Mouse (Mus musculus) embryonic fibroblast, embryonic 13.5 days (primary cell): ENCODE measurements at regions not wholly inside any gene's neighbourhood (a gene's known extent, or its start where the extent isn't known, plus 50 kb on each side); places are given as distances from the start of the nearest gene placed in this dataset.

Experiments
- CTCF ChIP-seq: IDR thresholded peaks from 2 replicates; pipeline ENCODE4 v1.5.1; 2011; ENCODE audit warnings: mild to moderate bottlenecking, control low read depth, low read length, moderate library complexity, borderline replicate concordance; ENCODE audit not compliant: insufficient read depth
- POLR2A ChIP-seq: IDR thresholded peaks from 2 replicates; pipeline ENCODE4 v1.6.1; 2011; ENCODE audit warnings: low read depth, mild to moderate bottlenecking, control low read depth, low read length, moderate library complexity

- TF ChIP-seq POLR2A: no peak
- no peak for TF ChIP-seq CTCF
These were observed 125.3 kb upstream of the Cnr1 start for GRCm38 (mm10) chr4:33799110-33799509.
